28 mouse cellular contexts compared by ENCODE assay signal in the genomic region with DNA sequence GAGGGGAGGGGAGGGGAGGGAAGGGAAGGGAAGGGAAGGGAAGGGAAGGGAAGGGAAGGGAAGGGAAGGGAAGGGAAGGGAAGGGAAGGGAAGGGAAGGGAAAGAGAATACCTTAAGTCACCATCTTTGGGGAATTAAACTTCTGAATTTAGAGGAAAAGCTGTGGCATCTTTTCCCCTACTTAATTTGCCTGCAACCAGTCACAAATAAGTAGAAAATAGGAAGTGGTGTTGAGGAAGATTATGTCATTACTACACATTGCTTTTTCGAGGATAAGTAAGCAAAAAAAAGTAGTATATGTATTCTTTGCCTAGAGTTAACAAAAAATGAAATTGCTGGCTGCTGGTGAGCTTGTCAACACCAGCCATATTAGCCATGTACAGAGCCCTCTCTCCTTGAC.
"Had no signal": no experiment of that assay in that cellular context is flagged by ENCODE, and none has a peak within 500 bp of the region (broad histone marks: within the 10 kb centered on the region; RNA-seq: fewer than 3 reads in every experiment).

No protein-coding gene starts in this region.

- H3K36me3 ChIP-seq: embryonic facial prominence, embryonic 10.5 days; embryonic facial prominence, embryonic 12.5 days; embryonic facial prominence, embryonic 13.5 days; embryonic facial prominence, embryonic 15.5 days; forebrain, embryonic 10.5 days; forebrain, embryonic 12.5 days; forebrain, embryonic 15.5 days had no signal

- ATAC-seq: forebrain, embryonic 13.5 days; forebrain, embryonic 14.5 days; forebrain, embryonic 15.5 days; forebrain, embryonic 16.5 days; forebrain, postnatal 0 days had no signal

- H3K27me3 ChIP-seq: embryonic facial prominence, embryonic 12.5 days; embryonic facial prominence, embryonic 13.5 days; embryonic facial prominence, embryonic 15.5 days; forebrain, embryonic 12.5 days; forebrain, embryonic 13.5 days; forebrain, embryonic 15.5 days had no signal

- DNase-seq: cerebellum, adult 8-10 months; cerebellum, adult 9-10 months; cerebellum, adult 9-11 months; cerebellum, postnatal 10 days; cerebellum, postnatal 14 days; cerebellum, postnatal 25 days; cerebellum, postnatal 36 days; embryo, embryonic 11 days; forebrain, postnatal 0 days; gastrocnemius, adult 2 months; gastrocnemius, postnatal 10 days; gastrocnemius, postnatal 14 days; gastrocnemius, postnatal 25 days; gastrocnemius, postnatal 36 days; heart, adult 11 months; heart, adult 18-20 months; heart, adult 2 months had no signal

- H3K4me1 ChIP-seq: embryonic facial prominence, embryonic 10.5 days; embryonic facial prominence, embryonic 12.5 days; embryonic facial prominence, embryonic 13.5 days; embryonic facial prominence, embryonic 15.5 days; forebrain, embryonic 10.5 days; forebrain, embryonic 12.5 days; forebrain, embryonic 13.5 days; forebrain, embryonic 15.5 days had no signal

- H3K4me3 ChIP-seq: embryonic facial prominence, embryonic 10.5 days; embryonic facial prominence, embryonic 12.5 days; embryonic facial prominence, embryonic 13.5 days; embryonic facial prominence, embryonic 15.5 days; erythroblast, embryonic 14.5 days; forebrain, embryonic 10.5 days; forebrain, embryonic 12.5 days; forebrain, embryonic 13.5 days; forebrain, embryonic 15.5 days; gastrocnemius, adult 2 months; heart, adult 2 months had no signal

- H3K9ac ChIP-seq: embryonic facial prominence, embryonic 12.5 days; embryonic facial prominence, embryonic 13.5 days; embryonic facial prominence, embryonic 15.5 days; forebrain, embryonic 12.5 days; forebrain, embryonic 13.5 days; forebrain, embryonic 15.5 days; forebrain, postnatal 0 days had no signal

- H3K9me3 ChIP-seq: embryonic facial prominence, embryonic 10.5 days; embryonic facial prominence, embryonic 12.5 days; embryonic facial prominence, embryonic 13.5 days; embryonic facial prominence, embryonic 15.5 days; forebrain, embryonic 10.5 days; forebrain, embryonic 12.5 days; forebrain, embryonic 13.5 days; forebrain, embryonic 15.5 days had no signal

- H3K4me2 ChIP-seq: embryonic facial prominence, embryonic 12.5 days; embryonic facial prominence, embryonic 13.5 days; embryonic facial prominence, embryonic 15.5 days; forebrain, embryonic 12.5 days; forebrain, embryonic 13.5 days; forebrain, embryonic 15.5 days had no signal

- H3K27ac ChIP-seq: embryonic facial prominence, embryonic 10.5 days; embryonic facial prominence, embryonic 12.5 days; embryonic facial prominence, embryonic 13.5 days; embryonic facial prominence, embryonic 15.5 days; forebrain, embryonic 10.5 days; forebrain, embryonic 12.5 days; forebrain, embryonic 13.5 days; forebrain, embryonic 15.5 days; gastrocnemius, adult 2 months; heart, adult 2 months had no signal
